Mouse (Mus musculus): ENCODE results near the gene Gm20696.

DNA sequence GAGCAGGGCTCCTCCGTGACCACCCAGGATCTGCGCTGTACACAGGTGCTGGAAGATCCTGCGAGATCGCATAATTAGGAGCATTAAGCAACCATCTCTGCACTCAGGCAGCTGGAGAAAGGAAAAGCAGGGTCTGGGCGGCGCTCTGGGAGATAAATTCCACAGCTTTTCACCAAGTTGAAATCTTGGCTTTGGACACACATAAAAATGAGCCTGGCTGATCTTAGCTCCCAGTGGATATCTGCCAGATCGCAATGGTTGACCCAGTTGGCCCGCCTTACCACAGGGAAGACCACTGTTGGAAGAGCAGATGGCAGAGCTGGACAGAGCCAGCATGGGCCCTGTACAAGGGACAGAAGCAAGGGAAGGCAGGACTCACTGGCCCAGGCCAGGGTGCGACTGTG, 157.4 kb downstream of the Gm20696 start:
- TF ChIP-seq GATA1 (IDR thresholded peaks at IDR 0.05; ENCODE audit: borderline replicate concordance, low read length) (no peak), FLI1 (IDR thresholded peaks at IDR 0.05; ENCODE audit: low read length) (no peak)
